10 mouse cellular contexts compared by ENCODE assay signal in genomic region chr8:88578413-88579175, GRCm38 (mm10). TPM values are rescaled to one million over a fixed set of nuclear protein-coding genes. Genes with fewer than 3 reads are reported as not detected.
A peak's percentile ranks its signal among the peaks of the same experiment; 100 is the strongest.
DNase-seq lines count a peak whose midpoint lies in the region; ATAC-seq and TF ChIP-seq lines count a peak whose summit lies in the region.
"Had no signal": no experiment of that assay in that cellular context is flagged by ENCODE, and none has a peak within 500 bp of the region (broad histone marks: within the 10 kb centered on the region; RNA-seq: fewer than 3 reads in every experiment).

No protein-coding gene starts in this region.

- no peak overlapping the region for H3K27ac ChIP-seq in left cerebral cortex, adult 2 months
- H3K27ac ChIP-seq in forebrain, embryonic 15.5 days (replicated peaks): peak overlapping the region; percentile 68
- peak overlapping the region; percentile 12 for H3K27ac ChIP-seq in hindbrain, embryonic 16.5 days (ENCODE audit: low read depth, low read length)
- no peak overlapping the region for H3K27ac ChIP-seq in midbrain, postnatal 0 days (ENCODE audit: low read depth, low read length)

- ATAC-seq in forebrain, embryonic 15.5 days (replicated peaks): peak; percentile 44; the same call in 1 of the 2 replicates
- no peak for ATAC-seq in hindbrain, embryonic 16.5 days
- ATAC-seq in midbrain, postnatal 0 days (ENCODE audit: low FRiP score): 0 out of 2 replicates have a peak, but pooled peaks have one; percentile 14

- H3K4me1 ChIP-seq in forebrain, embryonic 15.5 days: peaks cover 58% of the 10 kb centered on the region
- peaks cover 37% of the 10 kb centered on the region for H3K4me1 ChIP-seq in hindbrain, embryonic 16.5 days (ENCODE audit: control insufficient read depth, insufficient read depth, low read depth, low read length)
- H3K4me1 ChIP-seq in midbrain, postnatal 0 days (ENCODE audit: insufficient read depth, low read length): peaks cover 6% of the 10 kb centered on the region; the same call in 1 of the 2 replicates

- H3K27me3 ChIP-seq in forebrain, embryonic 15.5 days: no peaks in the 10 kb centered on the region
- H3K27me3 ChIP-seq in hindbrain, embryonic 16.5 days (replicated peaks; ENCODE audit: control insufficient read depth, insufficient read depth, low read length): no peaks in the 10 kb centered on the region
- no peaks in the 10 kb centered on the region for H3K27me3 ChIP-seq in midbrain, postnatal 0 days (ENCODE audit: insufficient read depth, low read length)

- H3K9ac ChIP-seq in forebrain, embryonic 15.5 days (replicated peaks): no peak overlapping the region
- H3K9ac ChIP-seq in hindbrain, embryonic 16.5 days (ENCODE audit: low read depth, low read length): no peak overlapping the region
- H3K9ac ChIP-seq in midbrain, postnatal 0 days (replicated peaks; ENCODE audit: low read length, poor library complexity, severe bottlenecking): no peak overlapping the region

- WGBS in forebrain, embryonic 15.5 days: 55% methylated on average over 14 of the region's 14 CpGs
- WGBS in hindbrain, embryonic 16.5 days: 44% methylated on average over 14 of the region's 14 CpGs
- WGBS in midbrain, postnatal 0 days: 61% methylated on average over 14 of the region's 14 CpGs

- H3K4me2 ChIP-seq in forebrain, embryonic 15.5 days (replicated peaks): no peak overlapping the region
- no peak overlapping the region for H3K4me2 ChIP-seq in hindbrain, embryonic 16.5 days (ENCODE audit: low read length)
- no peak overlapping the region for H3K4me2 ChIP-seq in midbrain, postnatal 0 days (ENCODE audit: low read depth, low read length, poor library complexity, severe bottlenecking)

- peak; percentile 76 for DNase-seq in left cerebral cortex, postnatal 4 days
- no peak for DNase-seq in left cerebral cortex, adult 2 months (ENCODE audit: extremely low spot score in 1 of 2, low spot score in 2 of 2)
- DNase-seq in midbrain, postnatal 0 days (ENCODE audit: low spot score): peak; percentile 57
- DNase-seq in embryo, embryonic 10 days (ENCODE audit: low spot score): no peak
- DNase-seq in left cerebral cortex, postnatal 36 days (ENCODE audit: low spot score in 2 of 2): no peak
- DNase-seq: cerebellum, adult 8-10 months; gastrocnemius, postnatal 14 days; lung, postnatal 10 days had no signal

- intact Hi-C loops in left cerebral cortex, postnatal 4 days (cut with DNase I): no loop called here
- intact Hi-C loops in left cerebral cortex, adult 2 months (cut with DNase I): loop anchor here (5.0 kb wide), 1 partner anchor 126 kb away; no protein-coding TSS in a partner anchor
- intact Hi-C loops in left cerebral cortex, postnatal 36 days (cut with DNase I): no loop called here

- H3K9me3 ChIP-seq in forebrain, embryonic 15.5 days: no peaks in the 10 kb centered on the region
- H3K9me3 ChIP-seq in hindbrain, embryonic 16.5 days (ENCODE audit: control insufficient read depth, low read length): no peaks in the 10 kb centered on the region
- H3K9me3 ChIP-seq in midbrain, postnatal 0 days (ENCODE audit: low read length): no peaks in the 10 kb centered on the region

- no peaks in the 10 kb centered on the region for H3K36me3 ChIP-seq in forebrain, embryonic 15.5 days
- H3K36me3 ChIP-seq in hindbrain, embryonic 16.5 days (ENCODE audit: control insufficient read depth, insufficient read depth, low read length): no peaks in the 10 kb centered on the region
- 0 out of 2 replicates have a peak, but pooled peaks cover 2% of the 10 kb centered on the region for H3K36me3 ChIP-seq in midbrain, postnatal 0 days (ENCODE audit: insufficient read depth, low read length)

- TF ChIP-seq CTCF in left cerebral cortex, adult 2 months (IDR thresholded peaks at IDR 0.05): no peak; the same call in 1 of the 2 replicates
- no peak; the same call in 1 of the 2 replicates for TF ChIP-seq CTCF in midbrain, postnatal 0 days (IDR thresholded peaks at IDR 0.05)

- H3K4me3 ChIP-seq in left cerebral cortex, adult 2 months: no peak overlapping the region
- no peak overlapping the region for H3K4me3 ChIP-seq in forebrain, embryonic 15.5 days
- no peak overlapping the region for H3K4me3 ChIP-seq in hindbrain, embryonic 16.5 days (ENCODE audit: low read length)
- H3K4me3 ChIP-seq in midbrain, postnatal 0 days (ENCODE audit: low read depth, low read length): no peak overlapping the region

RNA-seq across cellular contexts. Expression of gene Snx20, which starts 57.3 kb away (rescaled TPM):
- total RNA-seq in left cerebral cortex, postnatal 4 days (2021): under 1 TPM; 0.84 to 0.89 TPM
- total RNA-seq in left cerebral cortex, adult 2 months (2021): 1 to 10 TPM in 1 of 2 experiments, under 1 TPM in 1; 0.98 to 1.6 TPM
- polyA plus RNA-seq in forebrain, embryonic 15.5 days (2015; fragmentation: Nextera tagmentation; extraction: Ambion mirVana): 0.81 and 1.2 TPM in 2 replicates
- 1.1 TPM in 2 replicates for polyA plus RNA-seq in hindbrain, embryonic 16.5 days (2015; fragmentation: Nextera tagmentation; extraction: Ambion mirVana)
- 0.80 and 1.4 TPM in 2 replicates for total RNA-seq in midbrain, postnatal 0 days (2014; rRNA removed)
- polyA plus RNA-seq in midbrain, postnatal 0 days (2015; fragmentation: Nextera tagmentation; extraction: Ambion mirVana): 2.0 and 2.1 TPM in 2 replicates
- total RNA-seq in left cerebral cortex, postnatal 36 days (2021): 1 to 10 TPM; 1.6 to 1.7 TPM

RNA-seq across cellular contexts. Expression of gene Nkd1, which starts 57.4 kb away (rescaled TPM):
- 10 to 100 TPM; 22.5 to 25.7 TPM for total RNA-seq in left cerebral cortex, postnatal 4 days (2021)
- 10 to 100 TPM; 13.7 to 14.1 TPM for total RNA-seq in left cerebral cortex, adult 2 months (2021)
- polyA plus RNA-seq in forebrain, embryonic 15.5 days (2015; fragmentation: Nextera tagmentation; extraction: Ambion mirVana): 36.6 and 40.8 TPM in 2 replicates
- polyA plus RNA-seq in hindbrain, embryonic 16.5 days (2015; fragmentation: Nextera tagmentation; extraction: Ambion mirVana): 45.8 and 63.0 TPM in 2 replicates
- total RNA-seq in midbrain, postnatal 0 days (2014; rRNA removed): 36.9 and 48.9 TPM in 2 replicates
- 35.7 and 36.4 TPM in 2 replicates for polyA plus RNA-seq in midbrain, postnatal 0 days (2015; fragmentation: Nextera tagmentation; extraction: Ambion mirVana)
- 10 to 100 TPM; 18.8 to 18.9 TPM for total RNA-seq in left cerebral cortex, postnatal 36 days (2021)

Comparison
In these comparisons a context has a peak if more than half of its experiments do, and no peak if none do; other contexts are left out.
1. DNase-seq: peak in left cerebral cortex, postnatal 4 days (single experiment) and midbrain, postnatal 0 days (single experiment); none in left cerebral cortex, adult 2 months (0 of 2), embryo, embryonic 10 days (single experiment) and left cerebral cortex, postnatal 36 days (0 of 2).
2. H3K27ac ChIP-seq: peak in forebrain, embryonic 15.5 days (single experiment) and hindbrain, embryonic 16.5 days (single experiment); none in left cerebral cortex, adult 2 months (single experiment) and midbrain, postnatal 0 days (single experiment).